Comparison of ENCODE assay signal across 20 mouse cellular contexts in genomic region chr13:97489721-97490120, GRCm38 (mm10).
DNase-seq lines count a peak whose midpoint lies in the region; ATAC-seq and TF ChIP-seq lines count a peak whose summit lies in the region.
"Had no signal": no experiment of that assay in that cellular context is flagged by ENCODE, and none has a peak within 500 bp of the region (broad histone marks: within the 10 kb centered on the region; RNA-seq: fewer than 3 reads in every experiment).

No protein-coding gene starts in this region.

- H3K9me3 ChIP-seq in forebrain, embryonic 14.5 days (replicated peaks; ENCODE audit: control insufficient read depth, low read length), result no peaks in the 10 kb centered on the region
- no peaks in the 10 kb centered on the region for H3K9me3 ChIP-seq in forebrain, embryonic 10.5 days
- no peaks in the 10 kb centered on the region for H3K9me3 ChIP-seq in midbrain, embryonic 10.5 days (replicated peaks)
- H3K9me3 ChIP-seq in midbrain, postnatal 0 days (ENCODE audit: low read length), result no peaks in the 10 kb centered on the region
- no peaks in the 10 kb centered on the region for H3K9me3 ChIP-seq in embryonic facial prominence, embryonic 10.5 days
- H3K9me3 ChIP-seq in heart, embryonic 10.5 days, result no peaks in the 10 kb centered on the region
- H3K9me3 ChIP-seq: forebrain, embryonic 12.5 days; heart, embryonic 15.5 days had no signal

- peaks cover 13% of the 10 kb centered on the region for H3K4me1 ChIP-seq in forebrain, embryonic 14.5 days (ENCODE audit: control insufficient read depth, insufficient read depth, low read length)
- peaks cover 68% of the 10 kb centered on the region for H3K4me1 ChIP-seq in forebrain, embryonic 10.5 days
- peaks cover 51% of the 10 kb centered on the region for H3K4me1 ChIP-seq in midbrain, embryonic 10.5 days
- H3K4me1 ChIP-seq in midbrain, postnatal 0 days (ENCODE audit: insufficient read depth, low read length), result no peaks in the 10 kb centered on the region
- H3K4me1 ChIP-seq in embryonic facial prominence, embryonic 10.5 days, result peaks cover 65% of the 10 kb centered on the region
- peaks cover 27% of the 10 kb centered on the region for H3K4me1 ChIP-seq in heart, embryonic 10.5 days

- ATAC-seq in forebrain, embryonic 14.5 days, result no peak
- no peak for ATAC-seq in midbrain, postnatal 0 days (ENCODE audit: low FRiP score)
- ATAC-seq: CD4-positive, CD25-positive, alpha-beta regulatory T cell, adult 4 months; forebrain, postnatal 0 days; hindbrain, embryonic 16.5 days had no signal

- H3K4me2 ChIP-seq in forebrain, embryonic 14.5 days (ENCODE audit: low read length), result no peak overlapping the region
- no peak overlapping the region for H3K4me2 ChIP-seq in midbrain, postnatal 0 days (ENCODE audit: low read depth, low read length, poor library complexity, severe bottlenecking)
- H3K4me2 ChIP-seq: forebrain, embryonic 12.5 days; heart, embryonic 11.5 days; heart, embryonic 15.5 days had no signal

- 0 out of 2 replicates have a peak overlapping the region, but pooled peaks have one; percentile 21 for H3K9ac ChIP-seq in forebrain, embryonic 14.5 days (ENCODE audit: low read length)
- no peak overlapping the region for H3K9ac ChIP-seq in midbrain, postnatal 0 days (replicated peaks; ENCODE audit: low read length, poor library complexity, severe bottlenecking)
- H3K9ac ChIP-seq: forebrain, embryonic 12.5 days; forebrain, postnatal 0 days; heart, embryonic 15.5 days had no signal

- no peaks in the 10 kb centered on the region for H3K36me3 ChIP-seq in forebrain, embryonic 14.5 days (ENCODE audit: control insufficient read depth, insufficient read depth, low read length)
- no peaks in the 10 kb centered on the region for H3K36me3 ChIP-seq in forebrain, embryonic 10.5 days (replicated peaks)
- no peaks in the 10 kb centered on the region for H3K36me3 ChIP-seq in midbrain, embryonic 10.5 days
- no peaks in the 10 kb centered on the region for H3K36me3 ChIP-seq in midbrain, postnatal 0 days (ENCODE audit: insufficient read depth, low read length)
- no peaks in the 10 kb centered on the region for H3K36me3 ChIP-seq in embryonic facial prominence, embryonic 10.5 days (replicated peaks)
- H3K36me3 ChIP-seq in heart, embryonic 10.5 days, result no peaks in the 10 kb centered on the region
- H3K36me3 ChIP-seq: forebrain, embryonic 12.5 days; heart, embryonic 15.5 days had no signal

- TF ChIP-seq CTCF in midbrain, postnatal 0 days (IDR thresholded peaks at IDR 0.05), result no peak

- DNase-seq in forebrain, embryonic 14.5 days (ENCODE audit: low spot score), result no peak
- no peak for DNase-seq in forebrain, embryonic 10.5 days (ENCODE audit: extremely low spot score, low spot score)
- no peak for DNase-seq in midbrain, embryonic 10.5 days (ENCODE audit: low spot score)
- no peak for DNase-seq in midbrain, postnatal 0 days (ENCODE audit: low spot score)
- no peak for DNase-seq in embryonic facial prominence, embryonic 10.5 days (ENCODE audit: low spot score)
- no peak for DNase-seq in heart, embryonic 10.5 days (ENCODE audit: low spot score)
- no peak for DNase-seq in frontal cortex, adult 2 months (ENCODE audit: extremely low spot score in 1 of 2, low spot score in 1 of 2)
- DNase-seq: adrenal gland, adult 2 months; adrenal gland, postnatal 25 days; B cell, adult 2 months; cerebellum, adult 2 months; cerebellum, postnatal 10 days; forebrain, postnatal 0 days; heart, adult 18-20 months; heart, postnatal 14 days had no signal

- no peaks in the 10 kb centered on the region for H3K27me3 ChIP-seq in forebrain, embryonic 14.5 days (replicated peaks; ENCODE audit: control insufficient read depth, insufficient read depth, low read length)
- H3K27me3 ChIP-seq in forebrain, embryonic 10.5 days (ENCODE audit: poor library complexity, severe bottlenecking), result peaks cover 15% of the 10 kb centered on the region; the same call in 1 of the 2 replicates
- no peaks in the 10 kb centered on the region; the same call in 1 of the 2 replicates for H3K27me3 ChIP-seq in midbrain, embryonic 10.5 days (ENCODE audit: low read depth, poor library complexity, severe bottlenecking)
- H3K27me3 ChIP-seq in midbrain, postnatal 0 days (ENCODE audit: insufficient read depth, low read length), result no peaks in the 10 kb centered on the region
- H3K27me3 ChIP-seq in embryonic facial prominence, embryonic 10.5 days (replicated peaks; ENCODE audit: low read depth, poor library complexity, severe bottlenecking), result 0 out of 2 replicates have a peak, but pooled peaks cover 9% of the 10 kb centered on the region
- no peaks in the 10 kb centered on the region for H3K27me3 ChIP-seq in heart, embryonic 10.5 days (ENCODE audit: insufficient read depth, poor library complexity, severe bottlenecking)
- H3K27me3 ChIP-seq: heart, embryonic 15.5 days had no signal

- H3K27ac ChIP-seq in forebrain, embryonic 14.5 days (ENCODE audit: low read depth, low read length), result no peak overlapping the region
- H3K27ac ChIP-seq in forebrain, embryonic 10.5 days, result no peak overlapping the region
- peak overlapping the region; percentile 35; the same call in 1 of the 2 replicates for H3K27ac ChIP-seq in midbrain, embryonic 10.5 days (replicated peaks)
- no peak overlapping the region for H3K27ac ChIP-seq in midbrain, postnatal 0 days (ENCODE audit: low read depth, low read length)
- H3K27ac ChIP-seq in embryonic facial prominence, embryonic 10.5 days (replicated peaks), result 0 out of 2 replicates have a peak overlapping the region, but pooled peaks have one; percentile 19
- no peak overlapping the region for H3K27ac ChIP-seq in heart, embryonic 10.5 days
- H3K27ac ChIP-seq: forebrain, embryonic 12.5 days; heart, embryonic 15.5 days had no signal

- 39% methylated on average over 4 of the region's 4 CpGs for WGBS in forebrain, embryonic 14.5 days
- WGBS in forebrain, embryonic 10.5 days, result 72% methylated on average over 4 of the region's 4 CpGs
- WGBS in midbrain, embryonic 10.5 days, result 78% methylated on average over 4 of the region's 4 CpGs
- WGBS in midbrain, postnatal 0 days, result 79% methylated on average over 4 of the region's 4 CpGs
- 52% methylated on average over 4 of the region's 4 CpGs for WGBS in embryonic facial prominence, embryonic 10.5 days
- WGBS in heart, embryonic 10.5 days, result 69% methylated on average over 4 of the region's 4 CpGs

- no peak overlapping the region for H3K4me3 ChIP-seq in forebrain, embryonic 14.5 days (ENCODE audit: low read depth, low read length)
- no peak overlapping the region for H3K4me3 ChIP-seq in forebrain, embryonic 10.5 days
- no peak overlapping the region for H3K4me3 ChIP-seq in midbrain, embryonic 10.5 days
- no peak overlapping the region for H3K4me3 ChIP-seq in midbrain, postnatal 0 days (ENCODE audit: low read depth, low read length)
- H3K4me3 ChIP-seq in embryonic facial prominence, embryonic 10.5 days, result no peak overlapping the region
- no peak overlapping the region for H3K4me3 ChIP-seq in heart, embryonic 10.5 days
- H3K4me3 ChIP-seq: forebrain, embryonic 12.5 days; heart, embryonic 15.5 days had no signal

Comparison
In these comparisons a context has a peak if more than half of its experiments do, and no peak if none do; other contexts are left out.
1. H3K27ac ChIP-seq: peak in midbrain, embryonic 10.5 days (single experiment) and embryonic facial prominence, embryonic 10.5 days (single experiment); none in forebrain, embryonic 14.5 days (single experiment), forebrain, embryonic 10.5 days (single experiment), midbrain, postnatal 0 days (single experiment) and heart, embryonic 10.5 days (single experiment).